Mouse (Mus musculus): Measurements from ENCODE around the gene Begain. TPM values are rescaled to one million over a fixed set of nuclear protein-coding genes. Genes with fewer than 3 reads are reported as not detected.
A peak's percentile ranks its signal among the peaks of the same experiment; 100 is the strongest.

Gene Begain
- polyA plus RNA-seq, 1 experiment from 2014 or later, result 38.1 TPM

DNA sequence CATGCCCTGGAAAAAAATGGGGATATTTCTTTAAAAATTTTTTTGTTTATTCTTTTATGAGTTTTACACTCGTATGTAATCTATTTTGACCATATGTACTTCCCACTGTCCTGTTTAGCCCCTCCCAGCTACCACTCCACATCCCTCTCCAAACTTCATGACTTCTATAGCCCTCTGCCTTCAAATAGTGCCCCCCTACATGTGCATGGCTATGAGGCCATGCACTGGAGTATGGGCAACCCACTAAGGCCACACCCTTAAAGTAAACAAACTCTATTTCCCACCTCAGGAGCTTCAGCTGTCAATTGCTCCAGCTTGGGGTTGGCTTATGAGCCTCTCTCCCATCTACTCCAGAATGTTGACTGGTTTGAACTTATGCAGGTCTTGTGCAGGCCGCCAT lies 18.1 kb upstream of the Begain start:
- Histone ChIP-seq H3K36me3 (replicated peaks; ENCODE audit: control insufficient read depth, insufficient read depth) (no peaks in the 10 kb centered on the region), H3K9me3 (ENCODE audit: control insufficient read depth, low read length) (no peaks in the 10 kb centered on the region), H3K4me1 (replicated peaks; ENCODE audit: control insufficient read depth, insufficient read depth, low read length) (peaks cover 11% of the 10 kb centered on the region; the same call in 1 of the 2 replicates), H3K27me3 (ENCODE audit: control insufficient read depth, insufficient read depth, low read length) (no peaks in the 10 kb centered on the region), H3K27ac (no peak overlapping the region), H3K9ac (no peak overlapping the region), H3K4me2 (replicated peaks) (no peak overlapping the region), H3K4me3 (replicated peaks; ENCODE audit: low read length) (no peak overlapping the region)
- DNase-seq (ENCODE audit: low spot score) (no peak), ATAC-seq (ENCODE audit: low FRiP score) (peak; percentile 31; the same call in 1 of the 2 replicates)
- WGBS, result 83% methylated on average over 2 of the region's 2 CpGs

DNA sequence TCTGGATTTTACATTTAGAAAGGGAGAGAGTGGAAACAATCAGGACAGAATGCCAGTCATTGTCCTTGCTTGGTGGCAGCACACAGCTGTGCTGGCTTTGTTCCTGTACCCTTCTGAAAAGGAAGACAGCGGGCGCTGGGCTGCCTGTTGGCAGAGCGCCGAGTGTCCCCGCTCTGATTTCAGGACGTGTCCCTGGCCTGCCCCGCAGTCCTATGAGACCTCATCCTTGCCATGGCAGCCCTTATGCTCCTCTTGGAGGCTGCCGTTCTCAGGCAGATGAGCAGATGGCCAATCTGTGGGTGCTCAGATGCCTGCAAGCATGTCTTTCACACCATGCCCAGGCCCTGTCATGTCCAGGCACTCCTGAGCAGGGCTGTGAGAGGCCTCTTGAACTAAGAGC lies 17.7 kb upstream of the Begain start:
- 47% methylated on average over 8 of the region's 8 CpGs for WGBS
- no peaks in the 10 kb centered on the region for H3K27me3 ChIP-seq (ENCODE audit: control insufficient read depth, insufficient read depth, low read length)
- H3K4me3 ChIP-seq (replicated peaks; ENCODE audit: low read length), result no peak overlapping the region
- H3K9ac ChIP-seq, result no peak overlapping the region
- no peak overlapping the region for H3K4me2 ChIP-seq (replicated peaks)
- H3K36me3 ChIP-seq (replicated peaks; ENCODE audit: control insufficient read depth, insufficient read depth), result no peaks in the 10 kb centered on the region
- H3K4me1 ChIP-seq (replicated peaks; ENCODE audit: control insufficient read depth, insufficient read depth, low read length), result peaks cover 11% of the 10 kb centered on the region; the same call in 1 of the 2 replicates
- peak overlapping the region; percentile 70 for H3K27ac ChIP-seq
- peak; percentile 71; the same call in 1 of the 2 replicates for ATAC-seq (ENCODE audit: low FRiP score)
- no peaks in the 10 kb centered on the region for H3K9me3 ChIP-seq (ENCODE audit: control insufficient read depth, low read length)
- DNase-seq (ENCODE audit: low spot score), result peak; percentile 66

DNA sequence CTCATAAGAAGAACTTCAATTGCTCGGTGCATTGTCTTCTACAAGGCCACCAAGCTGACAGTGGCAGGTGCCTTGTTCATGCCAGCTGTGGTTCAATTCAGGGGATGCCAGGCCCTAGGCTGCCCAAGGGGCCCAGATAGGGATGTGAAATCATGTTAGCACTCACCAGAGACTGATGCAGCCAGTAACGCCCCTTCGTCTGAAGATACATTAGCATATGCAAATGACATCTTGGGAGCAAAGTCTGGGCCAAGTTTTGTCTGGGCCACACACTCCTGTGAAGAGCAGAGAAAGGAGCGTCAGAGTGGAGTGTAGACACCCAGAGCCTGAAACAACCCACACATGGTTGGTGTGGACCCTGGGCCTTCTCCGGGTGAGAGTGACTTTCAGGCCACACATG lies 17.0 kb upstream of the Begain start:
- no peaks in the 10 kb centered on the region for H3K9me3 ChIP-seq (ENCODE audit: control insufficient read depth, low read length)
- WGBS, result 34% methylated on average over 5 of the region's 5 CpGs
- no peak for DNase-seq (ENCODE audit: low spot score)
- peak overlapping the region; percentile 70 for H3K27ac ChIP-seq
- H3K9ac ChIP-seq, result no peak overlapping the region
- H3K36me3 ChIP-seq (replicated peaks; ENCODE audit: control insufficient read depth, insufficient read depth), result no peaks in the 10 kb centered on the region
- peaks cover 11% of the 10 kb centered on the region; the same call in 1 of the 2 replicates for H3K4me1 ChIP-seq (replicated peaks; ENCODE audit: control insufficient read depth, insufficient read depth, low read length)
- no peak overlapping the region for H3K4me2 ChIP-seq (replicated peaks)
- H3K27me3 ChIP-seq (ENCODE audit: control insufficient read depth, insufficient read depth, low read length), result no peaks in the 10 kb centered on the region
- ATAC-seq (ENCODE audit: low FRiP score), result peak; percentile 46; the same call in 1 of the 2 replicates
- no peak overlapping the region for H3K4me3 ChIP-seq (replicated peaks; ENCODE audit: low read length)

- Histone ChIP-seq H3K4me1 (replicated peaks; ENCODE audit: control insufficient read depth, insufficient read depth, low read length) (peaks cover 11% of the 10 kb centered on the region; the same call in 1 of the 2 replicates), H3K9ac (no peak overlapping the region), H3K36me3 (replicated peaks; ENCODE audit: control insufficient read depth, insufficient read depth) (no peaks in the 10 kb centered on the region), H3K27ac (no peak overlapping the region), H3K9me3 (ENCODE audit: control insufficient read depth, low read length) (no peaks in the 10 kb centered on the region), H3K4me2 (replicated peaks) (no peak overlapping the region), H3K27me3 (ENCODE audit: control insufficient read depth, insufficient read depth, low read length) (no peaks in the 10 kb centered on the region), H3K4me3 (replicated peaks; ENCODE audit: low read length) (no peak overlapping the region)
- ATAC-seq (ENCODE audit: low FRiP score), result no peak
- DNase-seq (ENCODE audit: low spot score), result no peak
- 92% methylated on average over 3 of the region's 3 CpGs for WGBS
Measured at GRCm38 (mm10) chr12:109083476-109083875, 15.5 kb upstream of the Begain start.

DNA sequence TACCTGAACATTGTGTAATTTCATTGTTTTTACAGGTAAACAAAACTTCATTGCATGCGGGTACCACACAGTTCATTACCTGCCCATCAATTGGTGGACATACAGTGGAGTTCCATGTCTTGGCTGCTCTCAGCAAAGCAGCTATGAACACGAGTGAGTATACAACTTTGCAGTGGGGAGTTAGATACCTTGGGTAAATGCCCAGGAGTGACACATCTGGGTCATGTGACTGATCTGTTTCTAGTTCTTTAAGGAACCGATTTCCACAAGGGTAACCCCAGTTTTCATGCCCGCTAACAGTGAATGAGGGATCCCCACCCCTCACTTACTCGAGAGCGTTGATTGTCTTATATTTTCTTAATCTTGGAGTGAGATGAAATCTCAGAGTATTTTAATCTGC lies 9.0 kb upstream of the Begain start:
- H3K4me3 ChIP-seq (replicated peaks; ENCODE audit: low read length), result no peak overlapping the region

GRCm38 (mm10) chr12:109074777-109075285 lies 6.8 kb upstream of the Begain start:
- DNase-seq (ENCODE audit: low spot score) (no peak), ATAC-seq (ENCODE audit: low FRiP score) (no peak)
- no peaks in the 10 kb centered on the region for H3K4me1 ChIP-seq (replicated peaks; ENCODE audit: control insufficient read depth, insufficient read depth, low read length)
- no peaks in the 10 kb centered on the region for H3K9me3 ChIP-seq (ENCODE audit: control insufficient read depth, low read length)
- no peaks in the 10 kb centered on the region for H3K27me3 ChIP-seq (ENCODE audit: control insufficient read depth, insufficient read depth, low read length)
- no peak overlapping the region for H3K9ac ChIP-seq
- H3K27ac ChIP-seq, result no peak overlapping the region
- no peak overlapping the region for H3K4me2 ChIP-seq (replicated peaks)
- H3K4me3 ChIP-seq (replicated peaks; ENCODE audit: low read length), result no peak overlapping the region
- H3K36me3 ChIP-seq (replicated peaks; ENCODE audit: control insufficient read depth, insufficient read depth), result no peaks in the 10 kb centered on the region
- WGBS, result 79% methylated on average over 2 of the region's 2 CpGs

More for the DNA sequence above, 9.0 kb upstream of the Begain start:
- Histone ChIP-seq H3K4me2 (replicated peaks) (no peak overlapping the region), H3K9ac (no peak overlapping the region), H3K27ac (no peak overlapping the region), H3K4me1 (replicated peaks; ENCODE audit: control insufficient read depth, insufficient read depth, low read length) (no peaks in the 10 kb centered on the region), H3K27me3 (ENCODE audit: control insufficient read depth, insufficient read depth, low read length) (no peaks in the 10 kb centered on the region), H3K9me3 (ENCODE audit: control insufficient read depth, low read length) (no peaks in the 10 kb centered on the region), H3K36me3 (replicated peaks; ENCODE audit: control insufficient read depth, insufficient read depth) (no peaks in the 10 kb centered on the region)
- ATAC-seq (ENCODE audit: low FRiP score), result no peak
- 86% methylated on average over 6 of the region's 6 CpGs for WGBS
- no peak for DNase-seq (ENCODE audit: low spot score)

GRCm38 (mm10) chr12:109074106-109074505 lies 6.1 kb upstream of the Begain start:
- Histone ChIP-seq H3K9ac (no peak overlapping the region), H3K27me3 (ENCODE audit: control insufficient read depth, insufficient read depth, low read length) (no peaks in the 10 kb centered on the region), H3K36me3 (replicated peaks; ENCODE audit: control insufficient read depth, insufficient read depth) (no peaks in the 10 kb centered on the region), H3K27ac (no peak overlapping the region), H3K4me3 (replicated peaks; ENCODE audit: low read length) (no peak overlapping the region), H3K4me1 (replicated peaks; ENCODE audit: control insufficient read depth, insufficient read depth, low read length) (no peaks in the 10 kb centered on the region), H3K9me3 (ENCODE audit: control insufficient read depth, low read length) (no peaks in the 10 kb centered on the region), H3K4me2 (replicated peaks) (no peak overlapping the region)
- no peak for ATAC-seq (ENCODE audit: low FRiP score)
- WGBS, result 91% methylated on average over 6 of the region's 6 CpGs
- no peak for DNase-seq (ENCODE audit: low spot score)

GRCm38 (mm10) chr12:109071248-109071647 lies 3.2 kb upstream of the Begain start:
- Histone ChIP-seq H3K4me2 (replicated peaks) (no peak overlapping the region), H3K4me1 (replicated peaks; ENCODE audit: control insufficient read depth, insufficient read depth, low read length) (peaks cover 16% of the 10 kb centered on the region), H3K4me3 (replicated peaks; ENCODE audit: low read length) (no peak overlapping the region), H3K9ac (no peak overlapping the region), H3K27me3 (ENCODE audit: control insufficient read depth, insufficient read depth, low read length) (no peaks in the 10 kb centered on the region), H3K9me3 (ENCODE audit: control insufficient read depth, low read length) (no peaks in the 10 kb centered on the region), H3K27ac (no peak overlapping the region), H3K36me3 (replicated peaks; ENCODE audit: control insufficient read depth, insufficient read depth) (no peaks in the 10 kb centered on the region)
- 74% methylated on average over 13 of the region's 13 CpGs for WGBS
- ATAC-seq (ENCODE audit: low FRiP score), result no peak
- no peak for DNase-seq (ENCODE audit: low spot score)

DNA sequence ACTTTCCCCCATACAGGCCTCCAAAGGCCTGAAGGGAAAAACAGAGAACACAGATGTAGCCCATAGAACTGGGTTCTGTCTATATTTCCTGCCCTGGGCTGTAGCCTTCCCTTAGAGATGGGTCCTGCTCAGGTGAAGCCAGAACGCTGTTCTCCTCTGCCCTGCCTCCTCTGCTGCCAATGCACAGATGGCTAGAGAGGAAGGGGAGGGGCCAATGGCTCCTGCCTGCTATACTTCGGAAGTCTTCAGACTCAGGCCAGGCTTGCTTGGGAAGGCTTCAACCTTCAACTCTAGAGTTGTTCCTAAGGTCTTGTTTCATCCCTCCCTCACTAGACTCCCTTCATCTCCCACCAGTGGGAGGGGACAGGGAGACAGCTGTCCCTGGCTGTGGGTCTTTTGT lies 1.7 kb upstream of the Begain start:
- H3K36me3 ChIP-seq (replicated peaks; ENCODE audit: control insufficient read depth, insufficient read depth), result no peaks in the 10 kb centered on the region
- WGBS, result 46% methylated on average over 2 of the region's 2 CpGs
- H3K4me2 ChIP-seq (replicated peaks), result no peak overlapping the region
- H3K4me1 ChIP-seq (replicated peaks; ENCODE audit: control insufficient read depth, insufficient read depth, low read length), result peaks cover 16% of the 10 kb centered on the region
- H3K4me3 ChIP-seq (replicated peaks; ENCODE audit: low read length), result no peak overlapping the region
- no peak overlapping the region for H3K9ac ChIP-seq
- ATAC-seq (ENCODE audit: low FRiP score) (no peak), DNase-seq (ENCODE audit: low spot score) (no peak)
- no peaks in the 10 kb centered on the region for H3K27me3 ChIP-seq (ENCODE audit: control insufficient read depth, insufficient read depth, low read length)
- no peak overlapping the region for H3K27ac ChIP-seq
- H3K9me3 ChIP-seq (ENCODE audit: control insufficient read depth, low read length), result no peaks in the 10 kb centered on the region

GRCm38 (mm10) chr12:109068738-109069137 lies 721 bp upstream of the Begain start:
- ATAC-seq (ENCODE audit: low FRiP score), result no peak
- peaks cover 16% of the 10 kb centered on the region for H3K4me1 ChIP-seq (replicated peaks; ENCODE audit: control insufficient read depth, insufficient read depth, low read length)
- no peaks in the 10 kb centered on the region for H3K36me3 ChIP-seq (replicated peaks; ENCODE audit: control insufficient read depth, insufficient read depth)
- no peak overlapping the region for H3K27ac ChIP-seq
- H3K9me3 ChIP-seq (ENCODE audit: control insufficient read depth, low read length), result no peaks in the 10 kb centered on the region
- peak overlapping the region; percentile 82; the same call in 1 of the 2 replicates for H3K9ac ChIP-seq
- peak overlapping the region; percentile 42 for H3K4me3 ChIP-seq (replicated peaks; ENCODE audit: low read length)
- H3K27me3 ChIP-seq (ENCODE audit: control insufficient read depth, insufficient read depth, low read length), result no peaks in the 10 kb centered on the region
- no peak for DNase-seq (ENCODE audit: low spot score)
- WGBS, result 79% methylated on average over 7 of the region's 7 CpGs
- H3K4me2 ChIP-seq (replicated peaks), result peak overlapping the region; percentile 64

All from hindbrain, embryonic 14.5 days (tissue).